Mouse (Mus musculus): Measurements from ENCODE around the gene Olfr159.

DNA sequence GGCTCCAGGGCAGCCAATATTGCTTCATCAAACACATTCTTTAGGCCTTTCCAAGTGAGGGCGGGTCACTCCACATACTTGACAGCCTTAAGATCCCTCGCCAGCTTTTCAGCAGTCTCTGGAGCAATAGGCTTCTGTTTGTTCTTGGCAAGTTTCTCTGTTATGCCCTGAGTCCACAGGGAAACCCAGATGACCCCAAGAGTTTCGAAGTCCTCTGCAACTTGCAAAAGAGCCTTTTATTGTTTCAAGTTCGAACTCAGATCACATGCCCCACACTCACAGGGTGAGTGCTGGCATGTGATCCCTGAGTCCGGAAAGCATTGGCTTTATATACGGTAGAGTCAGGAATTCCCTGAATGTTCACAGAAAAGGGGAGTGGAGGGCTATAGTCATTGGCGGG is 28.1 kb upstream of the Olfr159 start:
- no peak for TF ChIP-seq CTCF (IDR thresholded peaks at IDR 0.05; ENCODE audit: low read depth)
- no peak for TF ChIP-seq EP300 (IDR thresholded peaks at IDR 0.05; ENCODE audit: low read depth)

All from liver, postnatal 0 days (tissue).